12 mouse cellular contexts compared by ENCODE assay signal in the genomic region with DNA sequence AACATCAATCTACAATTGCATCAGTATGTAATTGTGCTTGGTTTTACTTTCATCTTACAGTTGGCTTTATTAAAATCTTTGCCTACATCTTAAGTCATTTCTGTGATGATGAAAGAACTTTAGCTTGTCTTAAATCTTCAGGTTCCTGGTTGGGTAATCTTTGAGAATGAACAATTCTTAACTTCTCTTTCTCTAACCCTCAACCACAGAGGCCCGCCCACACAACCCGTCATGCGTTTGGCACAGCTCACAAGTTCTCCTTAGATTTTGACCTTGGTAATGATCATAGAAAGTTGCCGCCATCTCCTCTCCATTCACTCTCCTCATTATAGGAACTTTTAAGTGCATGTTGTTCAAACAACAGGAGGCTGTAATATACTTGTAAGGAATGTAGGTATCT. TPM values are rescaled to one million over a fixed set of nuclear protein-coding genes. Genes with fewer than 3 reads are reported as not detected.
A peak's percentile ranks its signal among the peaks of the same experiment; 100 is the strongest.
DNase-seq lines count a peak whose midpoint lies in the region; ATAC-seq and TF ChIP-seq lines count a peak whose summit lies in the region.
"Had no signal": no experiment of that assay in that cellular context is flagged by ENCODE, and none has a peak within 500 bp of the region (broad histone marks: within the 10 kb centered on the region; RNA-seq: fewer than 3 reads in every experiment).

No protein-coding gene starts in this region.

- no peaks in the 10 kb centered on the region for H3K27me3 ChIP-seq in spleen, adult 2 months (ENCODE audit: control insufficient read depth, insufficient read depth, low read length)
- no peaks in the 10 kb centered on the region for H3K27me3 ChIP-seq in cerebellum, adult 2 months (ENCODE audit: control insufficient read depth, insufficient read depth, low read length)
- H3K27me3 ChIP-seq in intestine, postnatal 0 days (replicated peaks; ENCODE audit: control insufficient read depth, insufficient read depth, low read length): no peaks in the 10 kb centered on the region
- H3K27me3 ChIP-seq: embryonic facial prominence, embryonic 15.5 days; heart, embryonic 13.5 days had no signal

- no peak overlapping the region for H3K27ac ChIP-seq in spleen, adult 2 months (ENCODE audit: insufficient read depth, low read length)
- no peak overlapping the region for H3K27ac ChIP-seq in cerebellum, adult 2 months (ENCODE audit: insufficient read depth, low read length)
- no peak overlapping the region for H3K27ac ChIP-seq in intestine, postnatal 0 days (ENCODE audit: low read depth, low read length)
- H3K27ac ChIP-seq: embryonic facial prominence, embryonic 15.5 days; heart, embryonic 13.5 days had no signal

- 23% methylated on average over 4 of the region's 4 CpGs for WGBS in spleen, adult 2 months
- 89% methylated on average over 4 of the region's 4 CpGs for WGBS in cerebellum, adult 2 months
- WGBS in intestine, postnatal 0 days: 76% methylated on average over 4 of the region's 4 CpGs

- no peak overlapping the region for H3K4me2 ChIP-seq in intestine, postnatal 0 days (replicated peaks; ENCODE audit: low read depth)
- H3K4me2 ChIP-seq: embryonic facial prominence, embryonic 15.5 days; heart, embryonic 13.5 days had no signal

- H3K9me3 ChIP-seq in intestine, postnatal 0 days (ENCODE audit: control insufficient read depth): no peaks in the 10 kb centered on the region
- H3K9me3 ChIP-seq: embryonic facial prominence, embryonic 15.5 days; heart, embryonic 13.5 days had no signal

- no peak for TF ChIP-seq CTCF in spleen, adult 2 months (IDR thresholded peaks at IDR 0.05; ENCODE audit: extremely low read depth, insufficient read depth, insufficient read length, insufficient replicate concordance)
- no peak for TF ChIP-seq CTCF in cerebellum, adult 2 months (IDR thresholded peaks at IDR 0.05; ENCODE audit: borderline replicate concordance, insufficient read depth, low read depth, low read length)
- no peak for TF ChIP-seq CTCF in intestine, postnatal 0 days (IDR thresholded peaks at IDR 0.05; ENCODE audit: low read depth)

- no peaks in the 10 kb centered on the region for H3K36me3 ChIP-seq in spleen, adult 2 months (ENCODE audit: control insufficient read depth, insufficient read depth, low read length)
- no peaks in the 10 kb centered on the region for H3K36me3 ChIP-seq in intestine, postnatal 0 days (ENCODE audit: control insufficient read depth, insufficient read depth)
- H3K36me3 ChIP-seq: embryonic facial prominence, embryonic 15.5 days; heart, embryonic 13.5 days had no signal

- peak; percentile 92 to 95 for ATAC-seq in hematopoietic stem cell, adult 5-6 weeks (replicated peaks in 1 of 2; ENCODE audit: insufficient read depth in 1 of 2, low FRiP score in 2 of 2, low TSS enrichment in 1 of 2, low read depth in 1 of 2, poor library complexity in 2 of 2, severe bottlenecking in 2 of 2)
- ATAC-seq in megakaryocyte, adult 5-6 weeks (ENCODE audit: poor library complexity, severe bottlenecking): peak; percentile 97
- no peak for ATAC-seq in intestine, postnatal 0 days
- ATAC-seq: hindbrain, embryonic 16.5 days had no signal

- H3K4me3 ChIP-seq in spleen, adult 2 months (ENCODE audit: extremely low read depth, insufficient read depth, insufficient read length): no peak overlapping the region
- H3K4me3 ChIP-seq in cerebellum, adult 2 months (replicated peaks; ENCODE audit: insufficient read depth, low read depth, low read length): no peak overlapping the region
- H3K4me3 ChIP-seq in intestine, postnatal 0 days (ENCODE audit: low read depth, low read length): no peak overlapping the region
- H3K4me3 ChIP-seq: embryonic facial prominence, embryonic 15.5 days; heart, embryonic 13.5 days had no signal

- no peak overlapping the region for H3K9ac ChIP-seq in intestine, postnatal 0 days (ENCODE audit: low read depth, low read length)
- H3K9ac ChIP-seq: embryonic facial prominence, embryonic 15.5 days; heart, embryonic 13.5 days had no signal

- DNase-seq in spleen, adult 2 months (ENCODE audit: low read depth in 1 of 2, low spot score in 2 of 2): peak; percentile 5 to 7
- no peak for DNase-seq in spleen, adult 12 weeks (ENCODE audit: low spot score)
- no peak for DNase-seq in kidney, adult 11 months
- no peak for DNase-seq in kidney, adult 8-10 months
- no peak for DNase-seq in cerebellum, adult 2 months
- DNase-seq: cerebellum, postnatal 36 days had no signal

- peaks cover 2% of the 10 kb centered on the region; the same call in 1 of the 2 replicates for H3K4me1 ChIP-seq in spleen, adult 2 months (ENCODE audit: control insufficient read depth, insufficient read depth, insufficient read length)
- H3K4me1 ChIP-seq in cerebellum, adult 2 months (ENCODE audit: control insufficient read depth, insufficient read depth, low read length): no peaks in the 10 kb centered on the region
- no peaks in the 10 kb centered on the region; the same call in 1 of the 2 replicates for H3K4me1 ChIP-seq in intestine, postnatal 0 days (replicated peaks; ENCODE audit: control insufficient read depth, insufficient read depth, low read length)
- H3K4me1 ChIP-seq: embryonic facial prominence, embryonic 15.5 days; heart, embryonic 13.5 days had no signal

- no peak for TF ChIP-seq POLR2A in spleen, adult 2 months (IDR thresholded peaks at IDR 0.05; ENCODE audit: low read depth, low read length)
- no peak for TF ChIP-seq POLR2A in cerebellum, adult 2 months (IDR thresholded peaks at IDR 0.05; ENCODE audit: borderline replicate concordance, insufficient read depth, low read length)

RNA-seq across cellular contexts. Expression of gene Mboat1, which starts 18.0 kb away (rescaled TPM):
- polyA plus RNA-seq in spleen, adult 2 months (2012; rRNA removed): 1.8 and 3.6 TPM in 2 replicates
- total RNA-seq in hematopoietic stem cell, adult 5-6 weeks (2017): 11.0 and 12.3 TPM in 2 replicates
- total RNA-seq in megakaryocyte, adult 5-6 weeks (2015): 19.1 and 19.8 TPM in 2 replicates
- total RNA-seq in megakaryocyte, adult 5-6 weeks (2017): 13.5 and 15.2 TPM in 2 replicates
- 5.6 and 7.3 TPM in 2 replicates for polyA plus RNA-seq in cerebellum, adult 2 months (2012; rRNA removed)
- 10.8 and 13.6 TPM in 2 replicates for polyA plus RNA-seq in intestine, postnatal 0 days (2015; fragmentation: Nextera tagmentation; extraction: Ambion mirVana)

Comparison
In these comparisons a context has a peak if more than half of its experiments do, and no peak if none do; other contexts are left out.
1. DNase-seq: peak in spleen, adult 2 months (2 of 2); none in spleen, adult 12 weeks (single experiment), kidney, adult 11 months (single experiment), kidney, adult 8-10 months (0 of 2) and cerebellum, adult 2 months (0 of 2).